Mouse (Mus musculus) forebrain, embryonic 11.5 days (tissue): Measurements from ENCODE around the gene Exo1. TPM values are rescaled to one million over a fixed set of nuclear protein-coding genes. Genes with fewer than 3 reads are reported as not detected.
A peak's percentile ranks its signal among the peaks of the same experiment; 100 is the strongest.

ENCODE experiments used
- ATAC-seq: fragments of 200-750 bp; cut with Nextera tagmentation; replicated peaks from 2 replicates; pipeline ENCODE4 v1.8.0; 2017; ENCODE audit warnings: moderate TSS enrichment; ENCODE audit not compliant: low FRiP score
- DNase-seq: peaks from one replicate; pipeline ENCODE4 v3.0.0-alpha.2; 2017; ENCODE audit warnings: low spot score
- H3K27ac ChIP-seq: fragments of 300-500 bp; sonication (generic); 2 replicates; pipeline ENCODE4 v1.5.1; 2014; ENCODE audit warnings: low read depth, low read length
- H3K27me3 ChIP-seq: fragments of 300-500 bp; sonication (generic); 2 replicates; pipeline ENCODE4 v1.6.1; 2014; ENCODE audit warnings: mild to moderate bottlenecking, low read length, mixed read lengths; ENCODE audit not compliant: control insufficient read depth, insufficient read depth
- H3K36me3 ChIP-seq: fragments of 300-500 bp; sonication (generic); 2 replicates; pipeline ENCODE4 v1.6.1; 2014; ENCODE audit warnings: mild to moderate bottlenecking, low read length, moderate library complexity, mixed read lengths; ENCODE audit not compliant: control insufficient read depth, insufficient read depth
- H3K4me1 ChIP-seq: fragments of 300-500 bp; sonication (generic); replicated peaks from 2 replicates; pipeline ENCODE4 v1.6.1; 2014; ENCODE audit warnings: low read length, mixed read lengths; ENCODE audit not compliant: control insufficient read depth, insufficient read depth
- H3K4me2 ChIP-seq: fragments of 300-500 bp; sonication (generic); 2 replicates; pipeline ENCODE4 v1.6.1; 2014; ENCODE audit warnings: low read depth, mild to moderate bottlenecking, low read length, moderate library complexity, mixed read lengths; ENCODE audit not compliant: severe bottlenecking
- H3K4me3 ChIP-seq: fragments of 300-500 bp; sonication (generic); 2 replicates; pipeline ENCODE4 v1.5.1; 2014; ENCODE audit warnings: low read depth, low read length
- H3K9ac ChIP-seq: fragments of 300-500 bp; sonication (generic); 2 replicates; pipeline ENCODE4 v1.6.1; 2014; ENCODE audit warnings: low read length
- H3K9me3 ChIP-seq: fragments of 300-500 bp; sonication (generic); 2 replicates; pipeline ENCODE4 v1.6.1; 2016; ENCODE audit warnings: low read length, mixed read lengths; ENCODE audit not compliant: control insufficient read depth
- WGBS: fragments of 180-500 bp; shearing (Covaris S2); extraction: QIAGEN DNeasy Blood & Tissue Kit; methylation state at CpG from one replicate; pipeline ENCODE4 v1.1.7; 2014; 5-methylcytosine and 5-hydroxymethylcytosine counted together
- polyA plus RNA-seq: library from polyadenylated mRNA; unstranded; fragments of >200 nt; fragmentation: Nextera tagmentation; extraction: Ambion mirVana; gene quantifications from 2 replicates; pipeline ENCODE4 v1.2.1, GENCODE M21; 2014

Exo1 gene
- polyA plus RNA-seq, 1 experiment from 2014 or later: 161 TPM

- Histone ChIP-seq H3K4me2 (no peak overlapping the region), H3K27ac (no peak overlapping the region), H3K4me3 (no peak overlapping the region), H3K9me3 (no peaks in the 10 kb centered on the region), H3K9ac (no peak overlapping the region), H3K27me3 (no peaks in the 10 kb centered on the region), H3K36me3 (peaks cover 6% of the 10 kb centered on the region; the same call in 1 of the 2 replicates), H3K4me1 (no peaks in the 10 kb centered on the region)
- WGBS: 93% methylated on average over 12 of the region's 12 CpGs
- ATAC-seq (no peak), DNase-seq (no peak)
Observed at GRCm38 (mm10) chr1:175893726-175894125, 13.3 kb downstream of the Exo1 start.

- Histone ChIP-seq H3K27ac (no peak overlapping the region), H3K4me2 (no peak overlapping the region), H3K9ac (no peak overlapping the region), H3K36me3 (no peaks in the 10 kb centered on the region; the same call in 1 of the 2 replicates), H3K4me1 (no peaks in the 10 kb centered on the region), H3K4me3 (no peak overlapping the region), H3K27me3 (no peaks in the 10 kb centered on the region), H3K9me3 (no peaks in the 10 kb centered on the region)
- 95% methylated on average over 2 of the region's 2 CpGs for WGBS
- DNase-seq: no peak
- no peak for ATAC-seq
Observed at GRCm38 (mm10) chr1:175911207-175911606, 30.8 kb downstream of the Exo1 start.

- Histone ChIP-seq H3K4me2 (no peak overlapping the region), H3K4me1 (no peaks in the 10 kb centered on the region), H3K27ac (no peak overlapping the region), H3K36me3 (no peaks in the 10 kb centered on the region; the same call in 1 of the 2 replicates), H3K4me3 (no peak overlapping the region), H3K9me3 (no peaks in the 10 kb centered on the region), H3K27me3 (no peaks in the 10 kb centered on the region), H3K9ac (no peak overlapping the region)
- WGBS: 91% methylated on average over 3 of the region's 3 CpGs
- no peak for DNase-seq
- ATAC-seq: no peak
Observed at GRCm38 (mm10) chr1:175912038-175912437, 31.7 kb downstream of the Exo1 start.

GRCm38 (mm10) chr1:175913728-175914303 lies 33.4 kb downstream of the Exo1 start:
- Histone ChIP-seq H3K36me3 (no peaks in the 10 kb centered on the region; the same call in 1 of the 2 replicates), H3K4me1 (no peaks in the 10 kb centered on the region), H3K4me3 (no peak overlapping the region), H3K27me3 (no peaks in the 10 kb centered on the region), H3K9me3 (no peaks in the 10 kb centered on the region), H3K9ac (no peak overlapping the region), H3K27ac (no peak overlapping the region), H3K4me2 (no peak overlapping the region)
- DNase-seq: no peak
- ATAC-seq: no peak
- 83% methylated on average over 5 of the region's 5 CpGs for WGBS

- 90% methylated on average over 9 of the region's 9 CpGs for WGBS
Observed at GRCm38 (mm10) chr1:175920029-175920428, 39.6 kb downstream of the Exo1 start, which contains the start of gene Gm38100. TSS of gene Gm38100 (plus strand) at chr1:175920329.

GRCm38 (mm10) chr1:175921091-175921490 lies 40.7 kb downstream of the Exo1 start:
- Histone ChIP-seq H3K36me3 (no peaks in the 10 kb centered on the region), H3K4me2 (no peak overlapping the region), H3K4me1 (no peaks in the 10 kb centered on the region), H3K27ac (no peak overlapping the region), H3K9me3 (no peaks in the 10 kb centered on the region), H3K27me3 (no peaks in the 10 kb centered on the region), H3K9ac (no peak overlapping the region), H3K4me3 (no peak overlapping the region)
- ATAC-seq (no peak), DNase-seq (no peak)
- WGBS: 89% methylated on average over 8 of the region's 8 CpGs

More at GRCm38 (mm10) chr1:175920029-175920428, 39.6 kb downstream of the Exo1 start, which contains the start of gene Gm38100:
- ATAC-seq (no peak), DNase-seq (no peak)
- no peaks in the 10 kb centered on the region for H3K9me3 ChIP-seq
- no peaks in the 10 kb centered on the region for H3K27me3 ChIP-seq
- no peak within 1 kb of the TSS for H3K27ac ChIP-seq
- H3K4me2 ChIP-seq: no peak within 1 kb of the TSS
- no peaks in the 10 kb centered on the region for H3K4me1 ChIP-seq
- no peak within 1 kb of the TSS for H3K4me3 ChIP-seq
- no peak within 1 kb of the TSS for H3K9ac ChIP-seq
- H3K36me3 ChIP-seq: no peaks in the 10 kb centered on the region

- H3K27ac ChIP-seq: no peak overlapping the region
- no peak overlapping the region for H3K9ac ChIP-seq
- H3K36me3 ChIP-seq: no peaks in the 10 kb centered on the region
- 53% methylated on average over 7 of the region's 7 CpGs for WGBS
- no peak overlapping the region for H3K4me2 ChIP-seq
- DNase-seq (peak; percentile 82), ATAC-seq (0 out of 2 replicates have a peak, but pooled peaks have one; percentile 57)
- no peak overlapping the region for H3K4me3 ChIP-seq
- no peaks in the 10 kb centered on the region for H3K27me3 ChIP-seq
- no peaks in the 10 kb centered on the region for H3K9me3 ChIP-seq
- no peaks in the 10 kb centered on the region for H3K4me1 ChIP-seq
Observed at GRCm38 (mm10) chr1:175923848-175924787, 43.7 kb downstream of the Exo1 start.

GRCm38 (mm10) chr1:175931391-175931790 lies 51.0 kb downstream of the Exo1 start:
- DNase-seq: no peak
- 92% methylated on average over 5 of the region's 5 CpGs for WGBS
- no peak for ATAC-seq
- no peak overlapping the region for H3K9ac ChIP-seq
- no peak overlapping the region for H3K4me2 ChIP-seq
- H3K4me1 ChIP-seq: no peaks in the 10 kb centered on the region
- no peak overlapping the region for H3K27ac ChIP-seq
- H3K36me3 ChIP-seq: no peaks in the 10 kb centered on the region
- H3K27me3 ChIP-seq: no peaks in the 10 kb centered on the region
- no peak overlapping the region for H3K4me3 ChIP-seq
- no peaks in the 10 kb centered on the region for H3K9me3 ChIP-seq
